Mouse (Mus musculus): ENCODE data around the gene Ddx20. TPM values are rescaled to one million over a fixed set of nuclear protein-coding genes. Genes with fewer than 3 reads are reported as not detected.
A peak's percentile ranks its signal among the peaks of the same experiment; 100 is the strongest.

Gene Ddx20
- 35.1 and 38.4 TPM in 2 replicates for polyA plus RNA-seq (2015; fragmentation: Nextera tagmentation; extraction: Ambion mirVana)

DNA sequence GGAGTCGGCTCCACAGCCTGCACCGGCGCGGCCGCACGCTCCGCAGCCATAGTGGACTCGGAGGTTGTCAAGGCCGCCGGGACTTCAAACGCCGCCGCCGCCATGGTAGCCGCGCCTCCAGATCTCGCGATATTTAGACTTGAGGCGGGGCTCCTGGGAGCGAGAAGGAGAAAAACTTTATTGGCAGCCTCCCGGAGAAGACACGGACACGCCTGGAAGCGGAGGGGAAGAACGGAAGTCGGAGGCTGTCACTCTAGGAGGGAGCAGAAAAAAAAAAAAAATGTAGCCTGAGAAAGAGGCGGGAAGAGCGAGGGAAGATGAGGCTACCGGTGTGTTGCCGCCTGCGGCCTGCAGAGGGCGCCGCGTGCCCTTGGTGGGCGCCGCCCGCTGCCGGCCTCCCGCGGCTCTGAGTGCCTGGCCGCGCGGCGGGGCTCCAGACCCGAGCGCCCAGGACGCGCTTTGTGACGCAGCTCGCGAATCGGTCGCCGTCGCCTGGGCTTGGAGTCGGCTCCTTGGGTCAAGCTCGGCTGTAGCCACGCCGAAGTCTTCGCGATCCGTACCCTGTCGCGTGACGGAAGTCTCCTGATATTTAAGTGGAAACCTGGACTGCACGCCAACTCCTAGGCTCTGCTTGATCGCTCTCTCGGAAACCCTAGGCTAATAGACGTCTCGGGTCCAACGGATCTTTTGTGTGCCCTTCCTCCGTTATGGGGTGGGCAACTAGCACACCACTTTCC, at the start of gene Ddx20:
TSS of gene Ddx20 (minus strand) at position 251 of the 737 bp plus-strand sequence.
- peak within 1 kb of the TSS; percentile 65 for H3K4me2 ChIP-seq
- WGBS: under 1% methylated on average over 69 of the region's 72 CpGs
- H3K27ac ChIP-seq: peak within 1 kb of the TSS; percentile 78
- peak within 1 kb of the TSS; percentile 86 for H3K9ac ChIP-seq
- peaks cover 3% of the 10 kb centered on the region; the same call in 1 of the 2 replicates for H3K4me1 ChIP-seq
- ATAC-seq (ENCODE audit: insufficient read depth, low FRiP score, low read depth): peak; percentile 94
- no peaks in the 10 kb centered on the region for H3K9me3 ChIP-seq
- peak within 1 kb of the TSS; percentile 88 for H3K4me3 ChIP-seq (replicated peaks)
- no peaks in the 10 kb centered on the region for H3K27me3 ChIP-seq (replicated peaks)
- H3K36me3 ChIP-seq: peaks cover 19% of the 10 kb centered on the region; the same call in 1 of the 2 replicates

DNA sequence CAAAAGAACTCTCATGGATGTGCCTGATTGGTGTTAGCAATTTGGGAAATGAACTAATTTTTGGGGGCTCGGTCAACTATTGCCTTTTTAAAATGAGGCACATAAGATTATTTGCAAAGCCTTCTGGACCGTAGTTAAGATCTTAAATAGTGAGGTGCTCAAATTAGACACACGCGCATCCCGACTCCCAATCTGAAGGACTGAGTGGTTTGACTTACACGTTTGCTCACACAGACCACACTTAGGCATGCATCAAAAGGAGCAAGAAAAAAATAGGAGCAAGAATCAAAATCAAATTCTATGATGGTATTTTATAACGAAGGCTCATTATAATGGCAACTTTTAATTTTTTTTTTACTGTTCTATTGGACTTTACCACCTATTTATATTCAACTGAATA, 49.7 kb upstream of the Ddx20 start:
- Histone ChIP-seq H3K4me2 (no peak overlapping the region), H3K27me3 (replicated peaks) (no peaks in the 10 kb centered on the region), H3K9ac (no peak overlapping the region), H3K9me3 (no peaks in the 10 kb centered on the region), H3K4me1 (no peaks in the 10 kb centered on the region), H3K36me3 (peaks cover 7% of the 10 kb centered on the region), H3K27ac (no peak overlapping the region), H3K4me3 (replicated peaks) (no peak overlapping the region)
- WGBS: 92% methylated on average over 7 of the region's 7 CpGs
- no peak for ATAC-seq (ENCODE audit: insufficient read depth, low FRiP score, low read depth)

DNA sequence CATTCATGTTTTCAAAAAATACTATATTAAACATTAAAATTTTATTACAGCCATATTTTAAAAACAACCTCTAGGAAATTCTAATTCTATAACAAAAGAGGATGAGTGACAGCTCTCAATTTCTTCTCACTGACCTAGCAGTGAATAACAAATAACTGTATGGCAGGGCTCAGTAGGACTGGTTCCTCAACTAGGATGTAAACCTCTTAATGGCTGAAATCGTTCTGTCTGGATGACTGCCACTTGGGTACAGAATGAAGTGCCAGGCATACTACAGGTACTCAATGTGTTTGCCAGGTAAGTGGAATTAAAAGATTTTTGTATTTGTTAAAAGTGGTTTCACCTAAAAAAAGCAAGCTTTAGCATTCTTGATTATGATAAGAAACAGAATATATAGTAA, 48.8 kb upstream of the Ddx20 start:
- Histone ChIP-seq H3K4me1 (no peaks in the 10 kb centered on the region), H3K27ac (no peak overlapping the region), H3K27me3 (replicated peaks) (no peaks in the 10 kb centered on the region), H3K36me3 (peaks cover 11% of the 10 kb centered on the region), H3K9me3 (no peaks in the 10 kb centered on the region), H3K4me3 (replicated peaks) (no peak overlapping the region), H3K9ac (no peak overlapping the region), H3K4me2 (no peak overlapping the region)
- 84% methylated on average over 1 of the region's 1 CpGs for WGBS
- ATAC-seq (ENCODE audit: insufficient read depth, low FRiP score, low read depth): no peak

- Histone ChIP-seq H3K4me1 (no peaks in the 10 kb centered on the region), H3K9me3 (no peaks in the 10 kb centered on the region), H3K4me2 (no peak overlapping the region), H3K4me3 (replicated peaks) (no peak overlapping the region), H3K27ac (no peak overlapping the region), H3K36me3 (peaks cover 17% of the 10 kb centered on the region), H3K9ac (no peak overlapping the region), H3K27me3 (replicated peaks) (no peaks in the 10 kb centered on the region)
- ATAC-seq (ENCODE audit: insufficient read depth, low FRiP score, low read depth): no peak
These were observed 47.9 kb upstream of the Ddx20 start for GRCm38 (mm10) chr3:105735285-105735684.

GRCm38 (mm10) chr3:105733538-105733937, 46.2 kb upstream of the Ddx20 start:
- no peak overlapping the region for H3K4me2 ChIP-seq
- H3K27ac ChIP-seq: no peak overlapping the region
- 83% methylated on average over 4 of the region's 4 CpGs for WGBS
- H3K4me3 ChIP-seq (replicated peaks): no peak overlapping the region
- H3K9ac ChIP-seq: no peak overlapping the region
- peaks cover 17% of the 10 kb centered on the region for H3K36me3 ChIP-seq
- H3K27me3 ChIP-seq (replicated peaks): no peaks in the 10 kb centered on the region
- ATAC-seq (ENCODE audit: insufficient read depth, low FRiP score, low read depth): no peak
- no peaks in the 10 kb centered on the region for H3K4me1 ChIP-seq
- no peaks in the 10 kb centered on the region for H3K9me3 ChIP-seq

DNA sequence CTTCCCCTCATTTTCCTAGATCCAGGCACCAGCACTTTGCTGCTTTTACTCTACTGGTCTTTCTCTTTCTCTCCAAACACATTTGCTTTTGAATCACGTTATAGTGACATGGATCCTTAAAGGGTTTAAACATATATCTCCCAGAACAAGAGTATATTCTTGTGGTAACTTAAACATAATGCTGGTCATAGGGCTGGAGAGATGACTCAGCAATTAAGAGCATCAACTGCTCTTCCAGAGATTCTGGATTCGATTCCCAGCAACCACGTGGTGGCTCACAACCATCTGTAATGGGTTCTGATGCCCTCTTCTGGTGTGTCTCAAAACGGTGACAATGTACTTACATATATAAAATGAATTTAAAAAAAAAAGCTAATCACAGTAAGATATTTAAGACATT, 45.0 kb upstream of the Ddx20 start:
- 85% methylated on average over 4 of the region's 4 CpGs for WGBS
- Histone ChIP-seq H3K36me3 (peaks cover 17% of the 10 kb centered on the region), H3K9me3 (no peaks in the 10 kb centered on the region), H3K4me1 (no peaks in the 10 kb centered on the region), H3K4me2 (no peak overlapping the region), H3K4me3 (replicated peaks) (no peak overlapping the region), H3K27me3 (replicated peaks) (no peaks in the 10 kb centered on the region), H3K9ac (no peak overlapping the region), H3K27ac (no peak overlapping the region)
- no peak for ATAC-seq (ENCODE audit: insufficient read depth, low FRiP score, low read depth)

GRCm38 (mm10) chr3:105726037-105726436, 38.7 kb upstream of the Ddx20 start:
- Histone ChIP-seq H3K36me3 (0 out of 2 replicates have a peak, but pooled peaks cover 5% of the 10 kb centered on the region), H3K27ac (no peak overlapping the region), H3K4me2 (no peak overlapping the region), H3K4me1 (no peaks in the 10 kb centered on the region), H3K4me3 (replicated peaks) (no peak overlapping the region), H3K27me3 (replicated peaks) (no peaks in the 10 kb centered on the region), H3K9me3 (no peaks in the 10 kb centered on the region), H3K9ac (no peak overlapping the region)
- WGBS: 0% methylated on average over 1 of the region's 1 CpGs
- ATAC-seq (ENCODE audit: insufficient read depth, low FRiP score, low read depth): no peak

GRCm38 (mm10) chr3:105722510-105722909, 35.1 kb upstream of the Ddx20 start:
- Histone ChIP-seq H3K4me2 (no peak overlapping the region), H3K9me3 (no peaks in the 10 kb centered on the region), H3K27me3 (replicated peaks) (no peaks in the 10 kb centered on the region), H3K4me3 (replicated peaks) (no peak overlapping the region), H3K27ac (no peak overlapping the region), H3K9ac (no peak overlapping the region), H3K36me3 (no peaks in the 10 kb centered on the region), H3K4me1 (no peaks in the 10 kb centered on the region)
- WGBS: 89% methylated on average over 3 of the region's 3 CpGs
- ATAC-seq (ENCODE audit: insufficient read depth, low FRiP score, low read depth): no peak

DNA sequence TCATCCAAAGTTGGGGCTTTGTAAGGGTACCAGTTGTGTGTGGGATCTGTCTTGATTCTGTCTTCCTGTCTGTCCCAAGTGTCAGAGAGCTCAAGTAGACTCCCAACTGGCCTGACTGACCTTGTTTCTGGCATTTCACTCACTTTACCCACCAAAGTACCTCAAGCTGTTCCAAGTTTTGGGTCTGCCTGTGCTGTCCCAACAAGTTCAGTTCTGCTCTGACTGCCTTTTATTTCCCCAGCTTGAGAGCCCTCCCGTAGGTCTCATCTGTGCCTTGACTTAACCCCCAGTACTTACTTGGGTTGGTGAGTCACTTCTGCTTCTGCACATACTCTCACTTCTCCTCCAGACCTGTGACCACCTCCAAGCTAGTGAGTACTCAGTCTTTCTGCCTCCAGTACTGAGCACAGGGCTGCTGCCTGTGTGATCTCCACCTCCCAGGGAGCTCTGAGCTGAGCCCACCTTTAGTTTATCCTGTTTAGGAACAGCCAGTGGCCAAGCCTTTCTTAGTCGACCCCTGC, 34.4 kb upstream of the Ddx20 start:
- H3K4me3 ChIP-seq (replicated peaks): no peak overlapping the region
- no peaks in the 10 kb centered on the region for H3K36me3 ChIP-seq
- H3K27me3 ChIP-seq (replicated peaks): no peaks in the 10 kb centered on the region
- no peak overlapping the region for H3K4me2 ChIP-seq
- WGBS: 56% methylated on average over 2 of the region's 2 CpGs
- 0 out of 2 replicates have a peak, but pooled peaks cover 2% of the 10 kb centered on the region for H3K4me1 ChIP-seq
- no peak overlapping the region for H3K27ac ChIP-seq
- no peak for ATAC-seq (ENCODE audit: insufficient read depth, low FRiP score, low read depth)
- no peak overlapping the region for H3K9ac ChIP-seq
- no peaks in the 10 kb centered on the region for H3K9me3 ChIP-seq

DNA sequence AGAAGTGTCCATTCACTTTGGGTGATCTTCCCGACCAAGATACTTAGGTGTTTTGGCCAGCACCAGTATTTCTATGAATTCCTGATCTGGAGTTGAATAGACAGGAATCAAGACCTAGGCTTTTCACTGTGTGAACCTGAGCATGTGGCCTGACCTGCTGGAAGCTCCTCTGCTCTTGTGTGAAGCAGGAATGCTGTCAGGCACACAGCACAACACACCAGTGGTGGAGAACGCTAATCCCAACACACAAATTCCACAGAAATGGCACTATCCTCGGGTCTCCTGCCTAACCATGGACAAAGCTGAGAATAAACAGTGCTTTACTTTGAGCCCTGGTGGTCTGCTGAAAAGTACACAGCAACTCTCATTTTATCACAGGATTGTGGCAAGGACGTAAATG, 33.1 kb upstream of the Ddx20 start:
- no peak overlapping the region for H3K9ac ChIP-seq
- no peak for ATAC-seq (ENCODE audit: insufficient read depth, low FRiP score, low read depth)
- no peak overlapping the region for H3K27ac ChIP-seq
- WGBS: 62% methylated on average over 4 of the region's 4 CpGs
- no peak overlapping the region for H3K4me3 ChIP-seq (replicated peaks)
- H3K36me3 ChIP-seq: no peaks in the 10 kb centered on the region
- no peaks in the 10 kb centered on the region for H3K9me3 ChIP-seq
- no peak overlapping the region for H3K4me2 ChIP-seq
- H3K27me3 ChIP-seq (replicated peaks): no peaks in the 10 kb centered on the region
- H3K4me1 ChIP-seq: 0 out of 2 replicates have a peak, but pooled peaks cover 4% of the 10 kb centered on the region

DNA sequence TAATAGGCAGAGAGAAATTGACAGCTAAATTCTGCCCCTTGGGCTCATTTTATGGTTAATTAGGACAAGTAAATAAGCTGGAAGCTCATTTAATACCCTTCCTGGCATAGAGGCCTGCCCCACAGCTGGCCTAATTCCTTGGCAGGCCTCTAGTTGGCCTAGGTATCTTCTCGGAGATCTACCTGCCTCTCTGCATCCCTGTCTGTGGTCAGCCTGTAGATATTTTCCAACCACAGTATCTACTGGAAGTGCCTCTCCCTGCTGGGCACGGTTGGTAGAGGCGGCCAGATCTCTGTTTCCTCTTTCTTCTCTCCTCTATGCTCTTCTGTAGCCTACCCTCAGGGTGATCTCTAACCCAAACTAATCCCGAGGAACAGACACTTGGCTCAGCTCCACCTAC, 32.6 kb upstream of the Ddx20 start:
- Histone ChIP-seq H3K27ac (no peak overlapping the region), H3K9me3 (no peaks in the 10 kb centered on the region), H3K4me2 (no peak overlapping the region), H3K27me3 (replicated peaks) (no peaks in the 10 kb centered on the region), H3K9ac (no peak overlapping the region), H3K4me1 (0 out of 2 replicates have a peak, but pooled peaks cover 4% of the 10 kb centered on the region), H3K4me3 (replicated peaks) (no peak overlapping the region), H3K36me3 (no peaks in the 10 kb centered on the region)
- WGBS: 76% methylated on average over 4 of the region's 4 CpGs
- no peak for ATAC-seq (ENCODE audit: insufficient read depth, low FRiP score, low read depth)

DNA sequence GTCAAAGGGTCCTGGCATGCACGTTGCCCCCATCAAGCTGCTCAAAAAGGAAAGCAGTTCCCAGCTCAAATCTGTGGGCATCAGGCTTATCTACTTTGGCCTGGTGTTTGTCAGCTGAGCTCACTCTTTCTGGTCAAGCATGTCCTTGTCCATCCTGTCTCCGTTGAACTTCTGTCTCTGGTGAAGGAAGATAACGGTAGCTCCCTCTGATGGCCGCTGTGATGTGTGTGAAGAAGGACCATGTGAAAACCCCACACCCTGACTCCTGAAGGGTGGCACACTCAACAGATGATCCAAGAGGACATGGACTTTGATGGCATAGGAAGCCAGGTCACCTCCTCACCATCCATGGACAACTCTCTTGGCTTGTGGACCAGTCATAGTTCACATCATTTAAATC, 31.4 kb upstream of the Ddx20 start:
- Histone ChIP-seq H3K9ac (no peak overlapping the region), H3K4me1 (0 out of 2 replicates have a peak, but pooled peaks cover 4% of the 10 kb centered on the region), H3K27me3 (replicated peaks) (no peaks in the 10 kb centered on the region), H3K27ac (no peak overlapping the region), H3K36me3 (no peaks in the 10 kb centered on the region), H3K9me3 (no peaks in the 10 kb centered on the region), H3K4me2 (no peak overlapping the region), H3K4me3 (replicated peaks) (no peak overlapping the region)
- no peak for ATAC-seq (ENCODE audit: insufficient read depth, low FRiP score, low read depth)
- 45% methylated on average over 4 of the region's 4 CpGs for WGBS

All from stomach, embryonic 15.5 days (tissue).